Mouse (Mus musculus): Measurements from ENCODE around the gene Cacna2d4.

DNA sequence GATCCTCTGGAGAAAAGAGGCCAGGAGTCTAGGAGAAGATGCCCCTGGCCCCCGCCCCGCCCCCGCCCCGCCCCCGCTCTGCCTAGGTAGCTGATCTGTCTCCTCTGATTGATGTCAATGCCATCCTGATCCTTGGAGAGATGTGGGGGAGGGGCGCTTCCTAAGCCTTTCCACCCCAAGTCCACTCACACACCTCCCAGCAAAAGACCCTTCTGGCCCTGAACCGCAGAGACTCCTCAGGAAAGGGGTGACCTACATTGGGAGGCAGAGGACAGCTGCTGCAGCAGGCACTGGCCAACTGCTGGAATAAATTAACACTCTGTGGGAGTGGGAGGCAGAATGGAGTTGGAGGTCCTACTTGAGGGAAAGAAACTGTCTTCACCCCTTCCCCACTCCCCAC lies 90.2 kb downstream of the Cacna2d4 start:
- TF ChIP-seq POLR2A (IDR thresholded peaks at IDR 0.05; ENCODE audit: low read depth, low read length) (no peak), CTCF (IDR thresholded peaks at IDR 0.05; ENCODE audit: extremely low read depth, insufficient read depth, insufficient read length, insufficient replicate concordance) (no peak)

All from spleen, adult 2 months (tissue).